Mouse (Mus musculus) telencephalon, adult 2 months (tissue): ENCODE measurements around the gene Ddt.

Experiments
- DNase-seq: peaks from one replicate; pipeline ENCODE4 v3.0.0-alpha.2; 2011; ENCODE audit warnings: low read depth, low spot score

Gene Ddt

GRCm38 (mm10) chr10:75772795-75773664 lies at the start of gene Ddt:
Gene Ddt (minus strand): TSS chr10:75773414.
- peak; percentile 92 for DNase-seq

- DNase-seq = no peak
Measured at GRCm38 (mm10) chr10:75822443-75822842, 49.2 kb upstream of the Ddt start, which contains the start of gene Gstt4. Gene Gstt4 (minus strand): TSS chr10:75822543.

GRCm38 (mm10) chr10:75819882-75820281 lies 46.7 kb upstream of the Ddt start:
- no peak for DNase-seq

GRCm38 (mm10) chr10:75818641-75819040 lies 45.4 kb upstream of the Ddt start:
- no peak for DNase-seq

GRCm38 (mm10) chr10:75804217-75804616 lies 31.0 kb upstream of the Ddt start:
- no peak for DNase-seq

GRCm38 (mm10) chr10:75798176-75798696 lies 25.0 kb upstream of the Ddt start, which contains the start of gene Gstt1:
Gene Gstt1 (minus strand): TSS chr10:75798584.
- DNase-seq = no peak

GRCm38 (mm10) chr10:75797619-75798175 lies 24.5 kb upstream of the Ddt start:
- no peak for DNase-seq

GRCm38 (mm10) chr10:75796731-75797516 lies 23.7 kb upstream of the Ddt start:
- no peak for DNase-seq

GRCm38 (mm10) chr10:75794880-75795279 lies 21.7 kb upstream of the Ddt start:
- no peak for DNase-seq

GRCm38 (mm10) chr10:75790773-75791172 lies 17.6 kb upstream of the Ddt start:
- no peak for DNase-seq

GRCm38 (mm10) chr10:75789841-75790240 lies 16.6 kb upstream of the Ddt start:
- DNase-seq = no peak

- DNase-seq = no peak
Measured at GRCm38 (mm10) chr10:75789081-75789735, 16.0 kb upstream of the Ddt start.

- DNase-seq = peak; percentile 70
Measured at GRCm38 (mm10) chr10:75788277-75788676, 15.1 kb upstream of the Ddt start.

GRCm38 (mm10) chr10:75785442-75785841 lies 12.2 kb upstream of the Ddt start:
- no peak for DNase-seq

GRCm38 (mm10) chr10:75780769-75781578 lies 7.8 kb upstream of the Ddt start, which contains the start of the genes Gm20441 and Gstt3:
Gene Gm20441 (minus strand): TSS chr10:75780954.
Gene Gstt3 (minus strand): TSS chr10:75781414.
- no peak for DNase-seq

GRCm38 (mm10) chr10:75779206-75780174 lies 6.3 kb upstream of the Ddt start:
- DNase-seq = no peak

GRCm38 (mm10) chr10:75777885-75778284 lies 4.7 kb upstream of the Ddt start:
- DNase-seq = no peak

- DNase-seq = no peak
Measured at GRCm38 (mm10) chr10:75776562-75776961, 3.3 kb upstream of the Ddt start.

GRCm38 (mm10) chr10:75774587-75774986 lies 1.4 kb upstream of the Ddt start:
- no peak for DNase-seq
